Mouse (Mus musculus) neural tube, embryonic 14.5 days (tissue): ENCODE measurements around the gene Fam122a. TPM values are rescaled to one million over a fixed set of nuclear protein-coding genes. Genes with fewer than 3 reads are reported as not detected.
A peak's percentile ranks its signal among the peaks of the same experiment; 100 is the strongest.

ENCODE experiments used
- ATAC-seq: fragments of 200-750 bp; cut with Nextera tagmentation; 2 replicates; pipeline ENCODE4 v1.8.0; 2017; ENCODE audit warnings: low read depth, mild to moderate bottlenecking, moderate TSS enrichment, moderate library complexity
- H3K27ac ChIP-seq: fragments of 300-500 bp; sonication (generic); 2 replicates; pipeline ENCODE4 v1.5.1; 2014; ENCODE audit warnings: low read depth, mild to moderate bottlenecking, control low read depth, low read length, moderate library complexity, mixed read lengths
- H3K27me3 ChIP-seq: fragments of 300-500 bp; sonication (generic); 2 replicates; pipeline ENCODE4 v1.6.1; 2014; ENCODE audit warnings: low read length; ENCODE audit not compliant: control insufficient read depth, insufficient read depth
- H3K36me3 ChIP-seq: fragments of 300-500 bp; sonication (generic); 2 replicates; pipeline ENCODE4 v1.6.1; 2014; ENCODE audit warnings: low read length, mixed read lengths; ENCODE audit not compliant: control insufficient read depth, insufficient read depth
- H3K4me1 ChIP-seq: fragments of 300-500 bp; sonication (generic); 2 replicates; pipeline ENCODE4 v1.6.1; 2014; ENCODE audit warnings: low read length; ENCODE audit not compliant: control insufficient read depth, insufficient read depth
- H3K4me2 ChIP-seq: fragments of 300-500 bp; sonication (generic); 2 replicates; pipeline ENCODE4 v1.6.1; 2014; ENCODE audit warnings: mild to moderate bottlenecking, low read depth, low read length, control low read depth
- H3K4me3 ChIP-seq: fragments of 300-500 bp; sonication (generic); 2 replicates; pipeline ENCODE4 v1.5.1; 2014; ENCODE audit warnings: low read depth, low read length, control low read depth, mixed read lengths
- H3K9ac ChIP-seq: fragments of 300-500 bp; sonication (generic); replicated peaks from 2 replicates; pipeline ENCODE4 v1.6.1; 2014; ENCODE audit warnings: low read depth, mild to moderate bottlenecking, control low read depth, low read length, mixed read lengths
- H3K9me3 ChIP-seq: fragments of 300-500 bp; sonication (generic); 2 replicates; pipeline ENCODE4 v1.6.1; 2016; ENCODE audit warnings: low read length; ENCODE audit not compliant: control insufficient read depth
- WGBS: fragments of 180-500 bp; shearing (Covaris S2); extraction: QIAGEN DNeasy Blood & Tissue Kit; methylation state at CpG from one replicate; pipeline ENCODE4 v1.1.7; 2014; 5-methylcytosine and 5-hydroxymethylcytosine counted together
- polyA plus RNA-seq: library from polyadenylated mRNA; unstranded; fragments of >200 nt; fragmentation: Nextera tagmentation; extraction: Ambion mirVana; gene quantifications from 2 replicates; pipeline ENCODE4 v1.2.1, GENCODE M21; 2014

Gene Fam122a
- polyA plus RNA-seq, 1 experiment from 2014 or later, result 62.5 TPM

GRCm38 (mm10) chr19:24472512-24472911, 4.6 kb downstream of the Fam122a start:
- H3K4me1 ChIP-seq, result peaks cover 12% of the 10 kb centered on the region
- no peaks in the 10 kb centered on the region for H3K27me3 ChIP-seq
- H3K9ac ChIP-seq, result no peak overlapping the region
- no peak overlapping the region for H3K4me2 ChIP-seq
- H3K4me3 ChIP-seq, result no peak overlapping the region
- H3K36me3 ChIP-seq, result no peaks in the 10 kb centered on the region
- WGBS, result 94% methylated on average over 5 of the region's 5 CpGs
- ATAC-seq, result no peak
- H3K27ac ChIP-seq, result no peak overlapping the region
- no peaks in the 10 kb centered on the region for H3K9me3 ChIP-seq

GRCm38 (mm10) chr19:24471538-24471937, 5.6 kb downstream of the Fam122a start:
- no peaks in the 10 kb centered on the region for H3K36me3 ChIP-seq
- no peaks in the 10 kb centered on the region for H3K9me3 ChIP-seq
- ATAC-seq, result no peak
- no peak overlapping the region for H3K27ac ChIP-seq
- 92% methylated on average over 6 of the region's 6 CpGs for WGBS
- no peaks in the 10 kb centered on the region for H3K27me3 ChIP-seq
- no peak overlapping the region for H3K4me3 ChIP-seq
- H3K9ac ChIP-seq, result no peak overlapping the region
- peaks cover 12% of the 10 kb centered on the region for H3K4me1 ChIP-seq
- H3K4me2 ChIP-seq, result no peak overlapping the region

- 64% methylated on average over 4 of the region's 4 CpGs for WGBS
These were observed 7.9 kb downstream of the Fam122a start for GRCm38 (mm10) chr19:24469216-24469615.

GRCm38 (mm10) chr19:24468616-24469015, 8.5 kb downstream of the Fam122a start:
- H3K36me3 ChIP-seq, result no peaks in the 10 kb centered on the region
- WGBS, result 69% methylated on average over 3 of the region's 3 CpGs

More at GRCm38 (mm10) chr19:24469216-24469615, 7.9 kb downstream of the Fam122a start:
- H3K9me3 ChIP-seq, result no peaks in the 10 kb centered on the region
- no peaks in the 10 kb centered on the region for H3K36me3 ChIP-seq
- no peak overlapping the region for H3K4me2 ChIP-seq
- no peak overlapping the region for H3K4me3 ChIP-seq
- no peaks in the 10 kb centered on the region for H3K4me1 ChIP-seq
- no peak overlapping the region for H3K27ac ChIP-seq
- ATAC-seq, result no peak
- H3K9ac ChIP-seq, result no peak overlapping the region
- H3K27me3 ChIP-seq, result no peaks in the 10 kb centered on the region

GRCm38 (mm10) chr19:24463011-24463410, 14.1 kb downstream of the Fam122a start:
- no peak for ATAC-seq
- Histone ChIP-seq H3K36me3 (no peaks in the 10 kb centered on the region), H3K27me3 (no peaks in the 10 kb centered on the region), H3K4me1 (no peaks in the 10 kb centered on the region), H3K4me3 (no peak overlapping the region), H3K9ac (no peak overlapping the region), H3K27ac (no peak overlapping the region), H3K4me2 (no peak overlapping the region), H3K9me3 (no peaks in the 10 kb centered on the region)
- WGBS, result 87% methylated on average over 2 of the region's 3 CpGs

More at GRCm38 (mm10) chr19:24468616-24469015, 8.5 kb downstream of the Fam122a start:
- Histone ChIP-seq H3K9me3 (no peaks in the 10 kb centered on the region), H3K4me1 (no peaks in the 10 kb centered on the region), H3K27ac (no peak overlapping the region), H3K4me3 (no peak overlapping the region), H3K4me2 (no peak overlapping the region), H3K27me3 (no peaks in the 10 kb centered on the region), H3K9ac (no peak overlapping the region)
- ATAC-seq, result no peak

- Histone ChIP-seq H3K9me3 (no peaks in the 10 kb centered on the region), H3K4me2 (no peak overlapping the region), H3K4me3 (no peak overlapping the region), H3K9ac (no peak overlapping the region), H3K27me3 (no peaks in the 10 kb centered on the region), H3K36me3 (no peaks in the 10 kb centered on the region), H3K27ac (no peak overlapping the region), H3K4me1 (peaks cover 8% of the 10 kb centered on the region; the same call in 1 of the 2 replicates)
- 91% methylated on average over 6 of the region's 6 CpGs for WGBS
- no peak for ATAC-seq
These were observed 20.4 kb downstream of the Fam122a start for GRCm38 (mm10) chr19:24456591-24457231.

- Histone ChIP-seq H3K27me3 (no peaks in the 10 kb centered on the region), H3K4me1 (peaks cover 8% of the 10 kb centered on the region; the same call in 1 of the 2 replicates), H3K27ac (no peak overlapping the region), H3K9ac (no peak overlapping the region), H3K4me3 (no peak overlapping the region), H3K36me3 (no peaks in the 10 kb centered on the region), H3K4me2 (no peak overlapping the region), H3K9me3 (no peaks in the 10 kb centered on the region)
- ATAC-seq, result no peak
- 88% methylated on average over 6 of the region's 6 CpGs for WGBS
These were observed 21.8 kb downstream of the Fam122a start for GRCm38 (mm10) chr19:24455249-24455960.

- no peak overlapping the region for H3K9ac ChIP-seq
- 71% methylated on average over 2 of the region's 2 CpGs for WGBS
- H3K36me3 ChIP-seq, result no peaks in the 10 kb centered on the region
- H3K4me1 ChIP-seq, result peaks cover 8% of the 10 kb centered on the region; the same call in 1 of the 2 replicates
- no peak overlapping the region for H3K4me3 ChIP-seq
- H3K27ac ChIP-seq, result no peak overlapping the region
- H3K27me3 ChIP-seq, result no peaks in the 10 kb centered on the region
- no peak for ATAC-seq
- H3K4me2 ChIP-seq, result no peak overlapping the region
- no peaks in the 10 kb centered on the region for H3K9me3 ChIP-seq
These were observed 22.7 kb downstream of the Fam122a start for GRCm38 (mm10) chr19:24454451-24454850.

GRCm38 (mm10) chr19:24453379-24453778, 23.8 kb downstream of the Fam122a start:
- H3K4me2 ChIP-seq, result peak overlapping the region; percentile 38
- H3K9ac ChIP-seq, result 0 out of 2 replicates have a peak overlapping the region, but pooled peaks have one; percentile 16
- no peaks in the 10 kb centered on the region for H3K36me3 ChIP-seq
- no peak for ATAC-seq
- H3K9me3 ChIP-seq, result no peaks in the 10 kb centered on the region
- peaks cover 8% of the 10 kb centered on the region; the same call in 1 of the 2 replicates for H3K4me1 ChIP-seq
- no peaks in the 10 kb centered on the region for H3K27me3 ChIP-seq
- H3K27ac ChIP-seq, result 0 out of 2 replicates have a peak overlapping the region, but pooled peaks have one; percentile 28
- 16% methylated on average over 13 of the region's 13 CpGs for WGBS
- 0 out of 2 replicates have a peak overlapping the region, but pooled peaks have one; percentile 3 for H3K4me3 ChIP-seq
